Mouse (Mus musculus) Patski (cell line): ENCODE data around the gene Larp4b. TPM values are rescaled to one million over a fixed set of nuclear protein-coding genes. Genes with fewer than 3 reads are reported as not detected.

ENCODE experiments used
- ATAC-seq: fragments of 100-300 bp; one replicate; pipeline ENCODE4 v1.8.0; 2021
- CTCF ChIA-PET: fragments of 350-600 bp; sonication (Branson Sonifier 250); formaldehyde crosslinking; loops from one replicate; lab custom pipeline; 2022; ENCODE audit warnings: inconsistent platforms; lab: Charles Lee
- POLR2A ChIA-PET: fragments of 350-600 bp; sonication (Branson Sonifier 250); formaldehyde crosslinking; loops from one replicate; lab custom pipeline; 2022; ENCODE audit warnings: antibody characterized with exemption, inconsistent platforms; lab: Charles Lee
- DNase-seq: peaks from one replicate; pipeline ENCODE4 v3.0.0-alpha.2; 2011; ENCODE audit warnings: low read depth, low spot score
- H3K27me3 ChIP-seq: fragments of 371-371 bp; one replicate; pipeline ENCODE4 v1.5.1; 2021
- CTCF ChIP-seq: fragments of 100-300 bp; IDR thresholded peaks from one replicate; pipeline ENCODE4 v1.5.1; 2021
- in situ Hi-C: fragments of 300-500 bp; cut with MboI; formaldehyde crosslinking; loops from 3 replicates; pipeline ENCODE4 v1.11.1; 2018; ENCODE audit warnings: low pct_unique_long_range_greater_than_20kb, mixed read lengths
- polyA plus RNA-seq: library from polyadenylated mRNA; unstranded; gene quantifications from one replicate; pipeline ENCODE4 v1.2.3, GENCODE M21; 2021

The Larp4b gene
- polyA plus RNA-seq, 1 experiment from 2014 or later: 45.2 TPM

DNA sequence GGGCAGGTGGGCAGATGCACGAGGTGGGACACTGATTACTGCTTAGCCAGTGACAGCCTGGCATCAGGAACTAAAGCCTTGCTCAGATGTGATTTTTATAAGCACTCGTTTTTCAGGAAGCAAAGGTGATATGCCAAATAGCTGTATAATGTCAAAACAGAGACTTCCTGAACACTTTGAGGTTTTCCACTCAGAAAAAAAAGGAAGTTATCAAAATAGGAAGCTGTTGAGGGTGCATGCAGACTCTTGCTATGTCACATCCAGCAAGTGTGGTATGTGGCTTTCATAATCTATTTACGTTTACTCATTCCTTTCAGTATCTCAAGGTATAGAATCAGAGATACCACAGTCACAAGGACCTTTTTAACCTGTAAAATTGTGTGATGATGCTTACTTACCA lies 79.7 kb downstream of the Larp4b start:
- TF ChIP-seq CTCF: no peak
- CTCF ChIA-PET: interaction anchor here (1.1 to 2.1 kb wide), 2 partner anchors 10 to 251 kb away, joined by 3 to 8 read pairs; no protein-coding TSS in a partner anchor
- ATAC-seq (no peak), DNase-seq (no peak)
- in situ Hi-C loops: no loop called here
- POLR2A ChIA-PET: interaction anchor here (0.6 to 0.7 kb wide), 2 partner anchors 424 to 561 kb away, joined by 5 read pairs; no protein-coding TSS in a partner anchor
- no peaks in the 10 kb centered on the region for H3K27me3 ChIP-seq

- POLR2A ChIA-PET: no interaction called here
- ATAC-seq (no peak), DNase-seq (no peak)
- TF ChIP-seq CTCF: no peak
- in situ Hi-C loops: no loop called here
- no peaks in the 10 kb centered on the region for H3K27me3 ChIP-seq
- CTCF ChIA-PET: interaction anchor here (0.9 to 1.7 kb wide), 3 partner anchors 10 to 284 kb away, joined by 3 read pairs; no protein-coding TSS in a partner anchor
Observed at GRCm38 (mm10) chr13:9175171-9175570, 81.5 kb downstream of the Larp4b start.

GRCm38 (mm10) chr13:9178270-9178669 lies 84.6 kb downstream of the Larp4b start:
- no peak for ATAC-seq

GRCm38 (mm10) chr13:9178718-9179117 lies 85.0 kb downstream of the Larp4b start:
- in situ Hi-C loops: no loop called here
- no peak for TF ChIP-seq CTCF
- ATAC-seq: no peak
- CTCF ChIA-PET: no interaction called here
- H3K27me3 ChIP-seq: no peaks in the 10 kb centered on the region
- no peak for DNase-seq
- POLR2A ChIA-PET: no interaction called here

More at GRCm38 (mm10) chr13:9178270-9178669, 84.6 kb downstream of the Larp4b start:
- TF ChIP-seq CTCF: no peak
- DNase-seq: no peak
- ChIA-PET POLR2A (no interaction called here), CTCF (no interaction called here)
- H3K27me3 ChIP-seq: no peaks in the 10 kb centered on the region
- in situ Hi-C loops: no loop called here

DNA sequence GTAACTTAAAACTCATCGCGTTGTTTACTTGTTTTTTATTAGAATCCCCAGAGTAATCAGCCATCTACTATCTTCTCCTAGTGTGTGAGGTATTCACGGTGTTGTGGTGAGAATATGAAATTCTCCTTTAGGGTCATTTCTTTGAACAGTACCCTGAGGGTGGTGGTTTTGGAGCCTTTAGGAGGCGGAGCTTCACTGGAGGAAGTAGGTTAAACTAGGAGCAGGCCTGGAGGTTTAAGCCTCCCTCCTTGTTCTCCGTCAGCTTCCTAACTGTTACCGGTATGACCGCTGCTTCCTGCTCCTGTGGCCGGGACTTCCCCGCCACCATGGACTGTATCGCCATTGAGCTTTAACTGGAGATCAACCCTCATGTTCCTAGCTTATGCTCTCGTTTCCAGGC lies 86.5 kb downstream of the Larp4b start:
- no peaks in the 10 kb centered on the region for H3K27me3 ChIP-seq
- ATAC-seq: no peak
- ChIA-PET CTCF (interaction anchor here (1.0 to 3.5 kb wide), 4 partner anchors 16 to 667 kb away, joined by 3 to 16 read pairs (median 3); no protein-coding TSS in a partner anchor), POLR2A (no interaction called here)
- no peak for DNase-seq
- in situ Hi-C loops: loop anchor here (5.0 to 10.0 kb wide), 3 partner anchors 287 to 667 kb away; no protein-coding TSS in a partner anchor
- TF ChIP-seq CTCF: no peak

- no peak for TF ChIP-seq CTCF
- H3K27me3 ChIP-seq: no peaks in the 10 kb centered on the region
- DNase-seq (no peak), ATAC-seq (no peak)
- POLR2A ChIA-PET: no interaction called here
- in situ Hi-C loops: loop anchor here (5.0 to 10.0 kb wide), 3 partner anchors 286 to 666 kb away; no protein-coding TSS in a partner anchor
- CTCF ChIA-PET: interaction anchor here (0.7 to 3.5 kb wide), 4 partner anchors 17 to 395 kb away, joined by 3 to 16 read pairs (median 3); no protein-coding TSS in a partner anchor
Observed at GRCm38 (mm10) chr13:9181106-9181505, 87.4 kb downstream of the Larp4b start.

DNA sequence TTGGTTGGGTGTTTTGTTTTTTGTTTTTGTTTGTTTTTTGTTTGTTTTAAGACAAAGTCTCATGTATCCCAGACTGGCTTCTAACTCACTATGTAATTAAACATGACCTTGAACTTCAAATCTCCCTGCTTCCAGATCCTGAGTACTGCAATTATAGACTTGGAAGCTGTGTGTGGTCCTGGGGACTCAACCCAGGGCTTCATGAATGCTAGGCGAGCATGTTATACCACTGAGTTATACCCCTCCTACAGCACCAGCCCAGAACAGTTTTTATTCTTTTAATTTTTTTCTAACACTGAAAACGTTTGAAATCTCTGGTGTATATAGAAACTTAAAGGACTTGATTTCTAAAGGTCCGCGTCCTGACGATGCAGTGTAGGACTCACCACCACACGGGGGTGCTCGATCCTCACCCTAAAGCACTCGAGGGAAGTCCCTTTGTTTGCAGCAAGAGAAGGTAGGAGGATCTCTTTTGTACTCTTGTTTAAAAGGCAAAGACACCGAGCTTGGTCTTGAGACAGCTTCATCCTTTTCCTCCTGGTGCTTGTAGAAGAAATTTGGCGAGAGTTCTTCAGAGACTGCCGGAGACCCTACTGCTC lies 88.1 kb downstream of the Larp4b start:
- POLR2A ChIA-PET: no interaction called here
- H3K27me3 ChIP-seq: no peaks in the 10 kb centered on the region
- CTCF ChIA-PET: interaction anchor here (0.6 to 3.5 kb wide), 5 partner anchors 10 to 665 kb away, joined by 3 to 16 read pairs (median 4); no protein-coding TSS in a partner anchor
- DNase-seq (no peak), ATAC-seq (peak; percentile 62)
- in situ Hi-C loops: loop anchor here (5.0 to 10.0 kb wide), 3 partner anchors 286 to 666 kb away; no protein-coding TSS in a partner anchor
- TF ChIP-seq CTCF: peak; percentile 91

DNA sequence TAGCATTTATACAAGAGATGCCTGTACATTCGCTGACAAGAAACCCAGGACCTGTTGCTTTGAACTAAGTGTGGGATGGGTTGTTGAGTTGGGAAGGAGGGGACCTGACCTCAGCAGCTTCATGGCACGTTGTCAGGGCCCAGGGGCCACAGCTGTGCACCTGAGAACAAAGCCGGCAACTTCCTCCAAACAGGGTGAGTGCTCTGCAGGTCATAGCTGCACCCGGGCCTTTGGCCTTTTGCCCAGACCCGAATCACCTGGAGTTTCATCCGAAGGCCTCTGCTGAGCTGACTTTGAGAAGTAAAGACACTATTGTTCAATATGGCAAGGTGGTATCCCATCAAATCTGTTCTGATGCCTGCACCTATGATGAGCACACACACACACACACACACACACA lies 90.6 kb downstream of the Larp4b start:
- ChIA-PET POLR2A (no interaction called here), CTCF (interaction anchor here (0.9 to 1.4 kb wide), 3 partner anchors 13 to 662 kb away, joined by 3 read pairs; no protein-coding TSS in a partner anchor)
- DNase-seq (no peak), ATAC-seq (no peak)
- H3K27me3 ChIP-seq: no peaks in the 10 kb centered on the region
- in situ Hi-C loops: loop anchor here (5.0 to 10.0 kb wide), 3 partner anchors 283 to 663 kb away; no protein-coding TSS in a partner anchor
- TF ChIP-seq CTCF: no peak

DNA sequence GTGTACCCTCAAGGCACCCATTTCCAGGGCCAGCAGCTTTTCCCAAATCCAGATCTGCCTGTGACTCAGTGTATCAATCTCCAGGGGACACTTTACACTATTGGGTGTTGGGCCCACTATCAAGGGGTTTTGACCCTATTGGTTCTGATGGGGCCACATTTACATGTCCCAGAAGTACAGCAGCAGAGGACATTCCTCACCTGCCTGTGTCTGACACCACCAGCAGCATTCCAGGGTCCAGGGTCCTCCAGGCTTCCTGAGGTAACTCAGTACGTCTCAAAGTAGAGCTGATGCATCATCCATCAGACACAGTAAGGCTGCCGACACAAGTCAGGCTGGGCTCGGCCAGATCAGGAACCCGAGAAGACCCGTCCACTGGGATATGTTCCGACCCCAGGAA lies 91.0 kb downstream of the Larp4b start:
- in situ Hi-C loops: loop anchor here (5.0 to 10.0 kb wide), 3 partner anchors 283 to 663 kb away; no protein-coding TSS in a partner anchor
- TF ChIP-seq CTCF: no peak
- POLR2A ChIA-PET: no interaction called here
- DNase-seq (no peak), ATAC-seq (no peak)
- H3K27me3 ChIP-seq: no peaks in the 10 kb centered on the region
- CTCF ChIA-PET: interaction anchor here (0.9 to 1.2 kb wide), 3 partner anchors 14 to 282 kb away, joined by 3 read pairs; no protein-coding TSS in a partner anchor

- POLR2A ChIA-PET: no interaction called here
- TF ChIP-seq CTCF: no peak
- ATAC-seq (no peak), DNase-seq (no peak)
- CTCF ChIA-PET: interaction anchor here (1.5 kb wide), 1 partner anchor 285 kb away, joined by 3 read pairs; no protein-coding TSS in a partner anchor
- H3K27me3 ChIP-seq: no peaks in the 10 kb centered on the region
- in situ Hi-C loops: loop anchor here (10.0 kb wide), 1 partner anchor 448 kb away; no protein-coding TSS in a partner anchor
Observed at GRCm38 (mm10) chr13:9187156-9187555, 93.5 kb downstream of the Larp4b start.
